Mouse (Mus musculus): ENCODE results near the gene Cgnl1.

Cgnl1 gene

GRCm38 (mm10) chr9:71768119-71768518 is 3.3 kb downstream of the Cgnl1 start:
- in situ Hi-C loops (cut with MboI; ENCODE audit: low sequenced_read_pairs), result no loop called here

- in situ Hi-C loops (cut with MboI; ENCODE audit: low sequenced_read_pairs), result no loop called here
Observed at GRCm38 (mm10) chr9:71766902-71767301, 4.5 kb downstream of the Cgnl1 start.

GRCm38 (mm10) chr9:71766306-71766705 is 5.1 kb downstream of the Cgnl1 start:
- in situ Hi-C loops (cut with MboI; ENCODE audit: low sequenced_read_pairs), result no loop called here

- in situ Hi-C loops (cut with MboI; ENCODE audit: low sequenced_read_pairs), result no loop called here
Observed at GRCm38 (mm10) chr9:71764551-71764950, 6.9 kb downstream of the Cgnl1 start.

- in situ Hi-C loops (cut with MboI; ENCODE audit: low sequenced_read_pairs), result no loop called here
Observed at GRCm38 (mm10) chr9:71763273-71763672, 8.1 kb downstream of the Cgnl1 start.

- in situ Hi-C loops (cut with MboI; ENCODE audit: low sequenced_read_pairs), result no loop called here
Observed at GRCm38 (mm10) chr9:71761663-71762062, 9.7 kb downstream of the Cgnl1 start.

- in situ Hi-C loops (cut with MboI; ENCODE audit: low sequenced_read_pairs), result no loop called here
Observed at GRCm38 (mm10) chr9:71760518-71761141, 10.8 kb downstream of the Cgnl1 start.

GRCm38 (mm10) chr9:71759893-71760292 is 11.5 kb downstream of the Cgnl1 start:
- in situ Hi-C loops (cut with MboI; ENCODE audit: low sequenced_read_pairs), result no loop called here

GRCm38 (mm10) chr9:71757386-71757785 is 14.0 kb downstream of the Cgnl1 start:
- in situ Hi-C loops (cut with MboI; ENCODE audit: low sequenced_read_pairs), result no loop called here

GRCm38 (mm10) chr9:71756916-71757315 is 14.5 kb downstream of the Cgnl1 start:
- in situ Hi-C loops (cut with MboI; ENCODE audit: low sequenced_read_pairs), result no loop called here

- in situ Hi-C loops (cut with MboI; ENCODE audit: low sequenced_read_pairs), result no loop called here
Observed at GRCm38 (mm10) chr9:71753981-71754380, 17.4 kb downstream of the Cgnl1 start.

GRCm38 (mm10) chr9:71753529-71753928 is 17.9 kb downstream of the Cgnl1 start:
- in situ Hi-C loops (cut with MboI; ENCODE audit: low sequenced_read_pairs), result no loop called here

GRCm38 (mm10) chr9:71753117-71753516 is 18.3 kb downstream of the Cgnl1 start:
- in situ Hi-C loops (cut with MboI; ENCODE audit: low sequenced_read_pairs), result no loop called here

GRCm38 (mm10) chr9:71750015-71750672 is 21.3 kb downstream of the Cgnl1 start:
- in situ Hi-C loops (cut with MboI; ENCODE audit: low sequenced_read_pairs), result no loop called here

- in situ Hi-C loops (cut with MboI; ENCODE audit: low sequenced_read_pairs), result no loop called here
Observed at GRCm38 (mm10) chr9:71746405-71746804, 25.0 kb downstream of the Cgnl1 start.

GRCm38 (mm10) chr9:71738081-71738930 is 33.1 kb downstream of the Cgnl1 start:
- in situ Hi-C loops (cut with MboI; ENCODE audit: low sequenced_read_pairs), result no loop called here

- in situ Hi-C loops (cut with MboI; ENCODE audit: low sequenced_read_pairs), result no loop called here
Observed at GRCm38 (mm10) chr9:71737257-71738023, 34.0 kb downstream of the Cgnl1 start.

GRCm38 (mm10) chr9:71735886-71736285 is 35.5 kb downstream of the Cgnl1 start:
- in situ Hi-C loops (cut with MboI; ENCODE audit: low sequenced_read_pairs), result no loop called here

- in situ Hi-C loops (cut with MboI; ENCODE audit: low sequenced_read_pairs), result no loop called here
Observed at GRCm38 (mm10) chr9:71733559-71733958, 37.8 kb downstream of the Cgnl1 start.

- in situ Hi-C loops (cut with MboI; ENCODE audit: low sequenced_read_pairs), result no loop called here
Observed at GRCm38 (mm10) chr9:71728822-71729311, 42.5 kb downstream of the Cgnl1 start.

- in situ Hi-C loops (cut with MboI; ENCODE audit: low sequenced_read_pairs), result no loop called here
Observed at GRCm38 (mm10) chr9:71727233-71727632, 44.2 kb downstream of the Cgnl1 start.

All from CH12F3 (cell line).